Mouse (Mus musculus): ENCODE data around the gene 1700034J05Rik. TPM values are rescaled to one million over a fixed set of nuclear protein-coding genes. Genes with fewer than 3 reads are reported as not detected.
A peak's percentile ranks its signal among the peaks of the same experiment; 100 is the strongest.

1700034J05Rik gene
- polyA plus RNA-seq, 1 experiment: not detected

DNA sequence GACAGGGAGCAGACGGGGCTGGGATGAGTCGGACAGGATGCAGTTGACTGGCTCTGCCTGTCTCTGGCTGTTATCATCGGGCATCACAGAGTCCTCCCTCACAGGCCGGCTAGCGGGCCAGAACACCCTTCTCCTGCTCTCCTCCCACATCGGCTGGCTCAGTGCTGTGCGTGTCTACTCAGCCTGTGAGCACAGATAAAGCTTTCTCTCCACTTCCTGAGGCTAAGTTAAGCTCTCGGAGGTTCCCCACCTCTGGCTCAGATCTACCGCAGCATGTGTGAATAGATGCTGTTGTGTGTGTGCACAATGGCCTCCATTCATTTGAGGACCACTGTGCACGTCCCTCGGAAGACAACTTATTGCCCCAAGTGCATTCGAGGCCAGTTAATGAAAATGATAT is 1.7 kb upstream of the 1700034J05Rik start:
- H3K4me3 ChIP-seq (ENCODE audit: insufficient read depth, low read length): no peak overlapping the region
- TF ChIP-seq CTCF (IDR thresholded peaks at IDR 0.05; ENCODE audit: borderline replicate concordance, insufficient read depth, low read length): no peak
- H3K4me1 ChIP-seq (ENCODE audit: control insufficient read depth, insufficient read depth, low read length): peaks cover 24% of the 10 kb centered on the region
- H3K27ac ChIP-seq (ENCODE audit: insufficient read depth, low read length): peak overlapping the region; percentile 21

GRCm38 (mm10) chr6:146955475-146955874 is 1.3 kb upstream of the 1700034J05Rik start:
- peak overlapping the region; percentile 21 for H3K27ac ChIP-seq (ENCODE audit: insufficient read depth, low read length)
- TF ChIP-seq CTCF (IDR thresholded peaks at IDR 0.05; ENCODE audit: borderline replicate concordance, insufficient read depth, low read length) (no peak), POLR2A (IDR thresholded peaks at IDR 0.05; ENCODE audit: low read depth, low read length) (no peak)
- no peak overlapping the region for H3K4me3 ChIP-seq (ENCODE audit: insufficient read depth, low read length)
- H3K4me1 ChIP-seq (ENCODE audit: control insufficient read depth, insufficient read depth, low read length): peaks cover 21% of the 10 kb centered on the region

- Histone ChIP-seq H3K4me3 (ENCODE audit: insufficient read depth, low read length) (no peak overlapping the region), H3K4me1 (ENCODE audit: control insufficient read depth, insufficient read depth, low read length) (peaks cover 29% of the 10 kb centered on the region), H3K27ac (ENCODE audit: insufficient read depth, low read length) (no peak overlapping the region)
- TF ChIP-seq CTCF (IDR thresholded peaks at IDR 0.05; ENCODE audit: borderline replicate concordance, insufficient read depth, low read length) (no peak), POLR2A (IDR thresholded peaks at IDR 0.05; ENCODE audit: low read depth, low read length) (no peak)
Observed at GRCm38 (mm10) chr6:146950454-146950832, 3.8 kb downstream of the 1700034J05Rik start.

DNA sequence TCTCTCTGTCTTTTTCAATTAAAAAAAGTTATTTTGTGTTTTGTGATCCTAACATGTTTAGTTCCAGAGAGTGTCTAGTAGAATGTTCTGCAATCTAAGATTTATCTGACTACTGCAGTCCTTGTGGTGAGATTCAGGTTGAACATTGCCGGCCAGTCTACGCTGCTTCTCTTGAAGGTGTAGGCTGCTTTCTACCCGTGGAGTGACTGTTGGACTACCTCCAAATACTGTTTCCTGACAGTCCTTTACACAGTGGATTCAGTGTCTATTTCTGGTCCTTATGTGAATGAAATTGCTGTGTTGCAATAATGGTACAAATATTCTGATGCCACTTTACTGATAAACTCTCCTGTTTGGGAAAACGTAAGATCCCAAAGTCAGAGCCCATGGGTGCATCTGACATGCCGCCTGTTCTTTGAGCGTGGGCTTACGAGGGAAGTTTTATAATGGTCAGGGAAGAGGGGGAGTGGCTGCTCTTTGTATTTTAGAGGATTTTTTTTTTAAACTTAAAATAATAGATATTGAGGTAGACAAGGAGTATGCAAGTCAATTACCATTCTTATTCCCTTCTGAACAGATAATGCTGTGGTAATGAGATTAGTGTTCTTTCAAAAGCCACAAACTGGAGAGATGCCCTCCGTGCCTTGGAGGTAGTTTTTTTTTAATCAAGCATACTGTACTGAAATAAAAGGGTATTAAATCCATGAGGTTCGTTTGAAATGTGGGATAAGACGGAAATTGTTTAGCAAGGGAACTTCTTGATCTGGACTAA is 4.4 kb downstream of the 1700034J05Rik start:
- Histone ChIP-seq H3K27ac (ENCODE audit: insufficient read depth, low read length) (no peak overlapping the region), H3K4me1 (ENCODE audit: control insufficient read depth, insufficient read depth, low read length) (peaks cover 31% of the 10 kb centered on the region), H3K4me3 (ENCODE audit: insufficient read depth, low read length) (no peak overlapping the region)
- TF ChIP-seq CTCF (IDR thresholded peaks at IDR 0.05; ENCODE audit: borderline replicate concordance, insufficient read depth, low read length) (no peak), POLR2A (IDR thresholded peaks at IDR 0.05; ENCODE audit: low read depth, low read length) (no peak)

GRCm38 (mm10) chr6:146947186-146947585 is 7.0 kb downstream of the 1700034J05Rik start:
- Histone ChIP-seq H3K4me1 (ENCODE audit: control insufficient read depth, insufficient read depth, low read length) (peaks cover 30% of the 10 kb centered on the region), H3K27ac (ENCODE audit: insufficient read depth, low read length) (no peak overlapping the region), H3K4me3 (ENCODE audit: insufficient read depth, low read length) (no peak overlapping the region)
- TF ChIP-seq POLR2A (IDR thresholded peaks at IDR 0.05; ENCODE audit: low read depth, low read length): no peak
- no peak for TF ChIP-seq CTCF (IDR thresholded peaks at IDR 0.05; ENCODE audit: borderline replicate concordance, insufficient read depth, low read length)

DNA sequence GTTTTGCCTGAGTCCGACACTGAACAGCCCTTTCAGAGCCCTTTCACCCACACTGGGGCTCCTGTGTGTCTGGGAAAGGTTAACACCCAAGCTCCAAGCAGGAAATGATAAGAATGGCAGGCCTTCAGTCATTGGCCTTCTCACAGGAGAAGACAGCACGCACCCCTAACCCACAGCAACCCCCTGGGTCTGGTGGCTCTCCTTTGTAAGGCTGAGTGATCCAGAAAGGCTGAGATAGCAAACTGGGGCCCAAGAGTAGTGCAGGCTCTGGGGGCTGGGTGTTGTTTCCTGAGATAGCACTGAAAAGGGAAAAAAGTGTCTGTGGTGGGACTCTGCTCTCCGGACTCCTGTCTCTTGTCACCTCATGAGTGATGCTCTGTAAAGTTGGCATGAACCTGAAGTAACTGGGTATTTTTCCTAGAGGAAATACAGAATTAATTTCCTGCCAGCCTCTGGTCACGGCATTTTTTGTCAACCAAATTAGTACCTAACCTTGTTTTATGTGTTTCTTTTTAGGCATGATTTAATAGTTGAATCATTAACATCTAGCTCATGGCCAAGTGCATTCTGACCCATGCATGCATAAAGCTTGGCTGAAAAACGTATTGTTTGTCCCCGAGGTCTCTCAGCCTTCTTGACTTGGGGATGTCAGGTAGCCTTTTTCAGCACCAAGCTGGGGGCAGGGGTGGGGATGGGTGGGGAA is 7.7 kb downstream of the 1700034J05Rik start:
- H3K4me3 ChIP-seq (ENCODE audit: insufficient read depth, low read length): no peak overlapping the region
- H3K4me1 ChIP-seq (ENCODE audit: control insufficient read depth, insufficient read depth, low read length): peaks cover 32% of the 10 kb centered on the region
- H3K27ac ChIP-seq (ENCODE audit: insufficient read depth, low read length): no peak overlapping the region
- TF ChIP-seq CTCF (IDR thresholded peaks at IDR 0.05; ENCODE audit: borderline replicate concordance, insufficient read depth, low read length) (no peak), POLR2A (IDR thresholded peaks at IDR 0.05; ENCODE audit: low read depth, low read length) (no peak)

- H3K4me3 ChIP-seq (ENCODE audit: insufficient read depth, low read length): no peak overlapping the region
- H3K27ac ChIP-seq (ENCODE audit: insufficient read depth, low read length): 0 out of 2 replicates have a peak overlapping the region, but pooled peaks have one; percentile 14
- H3K4me1 ChIP-seq (ENCODE audit: control insufficient read depth, insufficient read depth, low read length): peaks cover 32% of the 10 kb centered on the region
- TF ChIP-seq POLR2A (IDR thresholded peaks at IDR 0.05; ENCODE audit: low read depth, low read length) (no peak), CTCF (IDR thresholded peaks at IDR 0.05; ENCODE audit: borderline replicate concordance, insufficient read depth, low read length) (no peak)
Observed at GRCm38 (mm10) chr6:146944830-146945229, 9.4 kb downstream of the 1700034J05Rik start.

- Histone ChIP-seq H3K4me1 (ENCODE audit: control insufficient read depth, insufficient read depth, low read length) (peaks cover 32% of the 10 kb centered on the region), H3K27ac (ENCODE audit: insufficient read depth, low read length) (no peak overlapping the region), H3K4me3 (ENCODE audit: insufficient read depth, low read length) (no peak overlapping the region)
- TF ChIP-seq POLR2A (IDR thresholded peaks at IDR 0.05; ENCODE audit: low read depth, low read length): no peak
- TF ChIP-seq CTCF (IDR thresholded peaks at IDR 0.05; ENCODE audit: borderline replicate concordance, insufficient read depth, low read length): no peak
Observed at GRCm38 (mm10) chr6:146944009-146944408, 10.2 kb downstream of the 1700034J05Rik start.

DNA sequence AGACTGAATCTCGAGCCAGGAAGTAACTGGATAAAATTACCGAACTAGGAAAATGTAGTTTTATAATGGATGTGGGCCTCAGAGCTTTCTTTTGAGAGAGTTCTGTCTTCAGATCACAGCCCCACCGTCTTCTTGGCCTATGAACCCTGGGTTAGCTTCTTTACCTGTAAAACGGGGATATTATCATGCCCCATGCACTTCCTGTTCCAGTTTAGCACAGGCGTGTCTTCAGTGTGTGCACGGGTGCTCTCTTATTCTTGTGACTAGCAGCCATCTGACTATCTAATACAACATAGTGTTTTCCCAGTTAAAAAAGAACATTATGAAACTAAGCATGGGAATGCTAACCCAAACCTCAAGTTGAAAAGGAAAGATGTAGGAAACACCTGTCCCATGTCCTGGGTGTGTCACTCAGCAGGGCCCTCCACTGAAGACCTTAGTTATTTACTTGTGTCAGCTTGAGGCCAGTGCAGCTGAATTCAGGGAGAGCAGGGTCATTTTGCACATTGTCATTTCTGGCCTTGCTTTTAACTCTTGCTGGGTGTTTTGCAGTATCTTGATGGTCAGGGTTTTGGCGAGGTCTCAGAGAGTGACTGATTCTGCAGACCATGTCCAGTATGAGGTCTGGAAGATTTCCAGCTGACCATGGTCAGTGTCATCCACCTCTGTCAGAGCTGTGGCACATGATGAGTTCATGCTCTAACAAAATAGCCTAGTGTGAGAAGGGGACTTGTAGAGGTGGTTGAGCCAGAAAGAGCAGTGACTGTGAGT is 12.5 kb downstream of the 1700034J05Rik start:
- Histone ChIP-seq H3K4me3 (ENCODE audit: insufficient read depth, low read length) (no peak overlapping the region), H3K27ac (ENCODE audit: insufficient read depth, low read length) (no peak overlapping the region), H3K4me1 (ENCODE audit: control insufficient read depth, insufficient read depth, low read length) (peaks cover 18% of the 10 kb centered on the region; the same call in 1 of the 2 replicates)
- TF ChIP-seq POLR2A (IDR thresholded peaks at IDR 0.05; ENCODE audit: low read depth, low read length) (no peak), CTCF (IDR thresholded peaks at IDR 0.05; ENCODE audit: borderline replicate concordance, insufficient read depth, low read length) (no peak)
